Mouse (Mus musculus): Measurements from ENCODE around the gene Slit3.

GRCm38 (mm10) chr11:35403516-35403915 is 282.5 kb downstream of the Slit3 start:
- TF ChIP-seq CTCF (IDR thresholded peaks at IDR 0.05; ENCODE audit: low read depth) (no peak), EP300 (IDR thresholded peaks at IDR 0.05; ENCODE audit: low read depth) (no peak)

Data from liver, embryonic 14.5 days (tissue).